Mouse (Mus musculus) G1E (cell line): ENCODE results near the gene Pemt.

Experiments used
- CTCF ChIP-seq: IDR thresholded peaks from 2 replicates; pipeline ENCODE4 v1.5.1; 2012; ENCODE audit warnings: low read depth, low read length, inconsistent platforms, mixed read lengths
- GATA2 ChIP-seq: IDR thresholded peaks from 2 replicates; pipeline ENCODE4 v1.6.1; 2012; ENCODE audit warnings: low read depth, low read length, inconsistent platforms, borderline replicate concordance
- POLR2AphosphoS5 ChIP-seq: IDR thresholded peaks from 2 replicates; pipeline ENCODE4 v1.6.1; 2012; ENCODE audit warnings: low read depth, low read length, inconsistent platforms; ENCODE audit not compliant: insufficient replicate concordance
- TAL1 ChIP-seq: conservative IDR thresholded peaks from 2 replicates; pipeline ENCODE4 v1.6.1; 2012; ENCODE audit warnings: low read depth, low read length, inconsistent platforms, mixed read lengths

- TF ChIP-seq CTCF (no peak), TAL1 (no peak), POLR2AphosphoS5 (no peak), GATA2 (no peak)
Measured at GRCm38 (mm10) chr11:60056520-60056919, 10.2 kb upstream of the Pemt start.
